Mouse (Mus musculus) lung, embryonic 14.5 days (tissue): Measurements from ENCODE around the gene Fignl1. TPM values are rescaled to one million over a fixed set of nuclear protein-coding genes. Genes with fewer than 3 reads are reported as not detected.

Source experiments
- ATAC-seq: fragments of 200-750 bp; cut with Nextera tagmentation; 2 replicates; pipeline ENCODE4 v1.8.0; 2017; ENCODE audit warnings: mild to moderate bottlenecking, moderate TSS enrichment, moderate library complexity; ENCODE audit not compliant: insufficient read depth
- DNase-seq: peaks from one replicate; pipeline ENCODE4 v3.0.0-alpha.2; 2015
- H3K27ac ChIP-seq: fragments of 300-500 bp; sonication (generic); 2 replicates; pipeline ENCODE4 v1.5.1; 2014; ENCODE audit warnings: low read depth, mild to moderate bottlenecking, moderate library complexity
- H3K27me3 ChIP-seq: fragments of 300-500 bp; sonication (generic); 2 replicates; pipeline ENCODE4 v1.6.1; 2014; ENCODE audit warnings: low read length, control low read depth; ENCODE audit not compliant: insufficient read depth
- H3K36me3 ChIP-seq: fragments of 300-500 bp; sonication (generic); 2 replicates; pipeline ENCODE4 v1.6.1; 2014; ENCODE audit warnings: control low read depth; ENCODE audit not compliant: insufficient read depth
- H3K4me1 ChIP-seq: fragments of 300-500 bp; sonication (generic); 2 replicates; pipeline ENCODE4 v1.6.1; 2014; ENCODE audit warnings: antibody characterized with exemption, control low read depth; ENCODE audit not compliant: insufficient read depth
- H3K4me2 ChIP-seq: fragments of 300-500 bp; sonication (generic); 2 replicates; pipeline ENCODE4 v1.6.1; 2014; ENCODE audit warnings: mild to moderate bottlenecking
- H3K4me3 ChIP-seq: fragments of 300-500 bp; sonication (generic); 2 replicates; pipeline ENCODE4 v1.5.1; 2014; ENCODE audit warnings: low read depth, low read length
- H3K9ac ChIP-seq: fragments of 300-500 bp; sonication (generic); 2 replicates; pipeline ENCODE4 v1.6.1; 2014
- H3K9me3 ChIP-seq: fragments of 300-500 bp; sonication (generic); 2 replicates; pipeline ENCODE4 v1.6.1; 2016; ENCODE audit warnings: low read depth, low read length, control low read depth
- CTCF ChIP-seq: IDR thresholded peaks from 2 replicates; pipeline ENCODE4 v1.5.1; 2016; ENCODE audit warnings: antibody characterized with exemption, low read depth
- WGBS: fragments of 180-500 bp; shearing (Covaris S2); extraction: QIAGEN DNeasy Blood & Tissue Kit; methylation state at CpG from one replicate; pipeline ENCODE4 v1.1.7; 2014; 5-methylcytosine and 5-hydroxymethylcytosine counted together
- polyA plus RNA-seq: library from polyadenylated mRNA; unstranded; fragments of >200 nt; fragmentation: Nextera tagmentation; extraction: Ambion mirVana; gene quantifications from 2 replicates; pipeline ENCODE4 v1.2.1, GENCODE M21; 2014

The Fignl1 gene
- polyA plus RNA-seq, 1 experiment from 2014 or later = 97.5 TPM

DNA sequence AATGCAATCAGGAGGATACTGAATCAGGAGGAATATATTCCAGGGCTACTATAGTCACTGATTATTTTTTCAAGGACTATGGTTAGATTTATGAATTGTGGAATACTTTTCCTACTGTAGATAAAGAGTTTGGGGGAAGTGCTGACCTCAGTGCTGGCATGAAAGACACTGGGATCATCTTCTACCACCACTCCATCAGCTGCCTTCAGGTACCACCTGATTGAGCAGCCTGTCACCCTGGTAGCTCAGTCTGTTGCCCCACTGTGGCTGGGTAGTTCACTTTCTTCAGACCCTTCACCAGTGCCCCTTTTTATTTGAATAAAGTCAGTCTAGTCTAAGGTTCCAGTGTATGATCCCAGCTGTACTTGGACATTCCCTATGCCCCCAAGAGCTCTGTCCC lies 42.0 kb downstream of the Fignl1 start:
- no peaks in the 10 kb centered on the region for H3K4me1 ChIP-seq
- H3K9ac ChIP-seq = no peak overlapping the region
- H3K4me2 ChIP-seq = no peak overlapping the region
- no peaks in the 10 kb centered on the region for H3K36me3 ChIP-seq
- no peak for TF ChIP-seq CTCF
- no peaks in the 10 kb centered on the region for H3K9me3 ChIP-seq
- H3K27me3 ChIP-seq = no peaks in the 10 kb centered on the region
- no peak overlapping the region for H3K27ac ChIP-seq
- H3K4me3 ChIP-seq = no peak overlapping the region
- no peak for DNase-seq
- no peak for ATAC-seq

GRCm38 (mm10) chr11:11766105-11766504 lies 42.7 kb downstream of the Fignl1 start:
- no peaks in the 10 kb centered on the region for H3K27me3 ChIP-seq
- WGBS = 83% methylated on average over 1 of the region's 1 CpGs
- ATAC-seq (no peak), DNase-seq (no peak)
- no peak overlapping the region for H3K27ac ChIP-seq
- no peak overlapping the region for H3K4me2 ChIP-seq
- H3K9me3 ChIP-seq = no peaks in the 10 kb centered on the region
- no peaks in the 10 kb centered on the region for H3K36me3 ChIP-seq
- no peaks in the 10 kb centered on the region for H3K4me1 ChIP-seq
- no peak overlapping the region for H3K4me3 ChIP-seq
- no peak for TF ChIP-seq CTCF
- H3K9ac ChIP-seq = no peak overlapping the region

DNA sequence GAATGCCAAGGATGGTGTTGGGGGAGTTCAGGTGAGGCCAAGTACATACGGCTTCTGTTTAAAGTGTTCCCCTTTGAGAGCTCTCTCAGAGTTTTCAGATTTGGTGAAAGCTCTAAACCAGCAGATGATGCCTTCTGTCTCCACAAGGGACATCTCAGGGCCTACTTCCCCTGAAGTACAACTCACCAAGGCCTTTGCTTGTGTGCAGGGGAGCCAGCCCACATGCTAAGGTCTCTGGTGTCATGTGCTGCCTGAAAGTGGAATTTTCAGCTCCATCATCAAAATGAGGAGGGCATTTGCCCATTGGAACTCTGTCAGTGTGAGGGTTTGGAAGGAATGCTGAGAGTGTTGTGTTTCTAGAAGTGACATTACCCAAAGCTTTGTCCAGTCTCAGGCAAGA lies 43.3 kb downstream of the Fignl1 start:
- no peaks in the 10 kb centered on the region for H3K4me1 ChIP-seq
- H3K27me3 ChIP-seq = no peaks in the 10 kb centered on the region
- H3K4me3 ChIP-seq = no peak overlapping the region
- DNase-seq (no peak), ATAC-seq (no peak)
- 66% methylated on average over 1 of the region's 1 CpGs for WGBS
- H3K27ac ChIP-seq = no peak overlapping the region
- H3K36me3 ChIP-seq = no peaks in the 10 kb centered on the region
- no peak overlapping the region for H3K4me2 ChIP-seq
- H3K9me3 ChIP-seq = no peaks in the 10 kb centered on the region
- no peak overlapping the region for H3K9ac ChIP-seq
- no peak for TF ChIP-seq CTCF

DNA sequence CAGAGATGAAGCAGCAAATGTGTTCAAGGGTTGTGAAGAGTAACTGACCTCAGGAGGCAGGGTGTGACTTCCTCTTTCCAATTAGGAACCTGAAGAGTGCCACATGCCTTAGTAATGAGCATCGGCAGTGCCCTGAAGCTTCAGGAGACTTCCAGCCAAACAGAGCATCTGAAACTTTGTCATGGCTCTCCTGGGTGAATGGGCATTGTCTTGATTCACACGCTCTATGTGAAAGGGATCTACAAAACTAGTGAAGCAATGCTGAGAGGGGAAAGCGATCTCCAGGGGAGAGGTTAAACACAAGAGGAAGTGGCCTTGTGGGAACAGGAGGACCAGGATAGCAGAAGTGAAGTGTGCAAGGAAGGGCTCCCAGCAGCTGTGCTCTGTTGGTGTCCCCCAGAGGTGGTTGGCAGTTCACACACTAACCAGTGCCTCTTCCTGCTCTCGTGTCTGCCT lies 45.5 kb downstream of the Fignl1 start:
- H3K27me3 ChIP-seq = no peaks in the 10 kb centered on the region
- no peaks in the 10 kb centered on the region for H3K9me3 ChIP-seq
- WGBS = 65% methylated on average over 4 of the region's 4 CpGs
- no peak overlapping the region for H3K27ac ChIP-seq
- H3K9ac ChIP-seq = no peak overlapping the region
- H3K4me2 ChIP-seq = no peak overlapping the region
- no peak overlapping the region for H3K4me3 ChIP-seq
- no peak for TF ChIP-seq CTCF
- no peaks in the 10 kb centered on the region for H3K36me3 ChIP-seq
- no peaks in the 10 kb centered on the region for H3K4me1 ChIP-seq
- ATAC-seq (no peak), DNase-seq (no peak)

DNA sequence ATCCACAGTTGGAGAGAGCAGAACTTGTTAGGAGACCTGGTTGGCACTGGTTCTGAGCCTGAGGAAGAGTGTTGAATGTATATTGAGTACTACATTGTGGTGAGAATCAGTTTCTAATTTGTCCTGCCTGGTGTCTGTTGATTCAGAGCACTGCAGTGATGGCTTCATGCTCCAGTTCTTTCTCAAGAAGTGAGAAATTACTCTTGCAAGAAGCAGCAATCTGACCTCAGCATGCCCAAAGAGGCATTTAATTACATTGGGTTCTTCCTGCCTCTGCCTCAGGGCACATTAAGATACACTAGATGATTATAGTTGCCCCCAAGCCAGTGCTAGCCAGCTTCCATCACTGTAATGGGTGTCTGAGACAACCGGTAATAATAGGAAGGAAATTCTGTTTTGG lies 49.9 kb downstream of the Fignl1 start:
- no peak for TF ChIP-seq CTCF
- Histone ChIP-seq H3K27me3 (no peaks in the 10 kb centered on the region), H3K27ac (no peak overlapping the region), H3K4me1 (no peaks in the 10 kb centered on the region), H3K9ac (no peak overlapping the region), H3K9me3 (no peaks in the 10 kb centered on the region), H3K4me2 (no peak overlapping the region), H3K36me3 (no peaks in the 10 kb centered on the region), H3K4me3 (no peak overlapping the region)
- no peak for ATAC-seq
- 91% methylated on average over 1 of the region's 1 CpGs for WGBS
- DNase-seq = no peak

- Histone ChIP-seq H3K9me3 (no peaks in the 10 kb centered on the region), H3K4me1 (no peaks in the 10 kb centered on the region), H3K36me3 (no peaks in the 10 kb centered on the region), H3K4me2 (no peak overlapping the region), H3K27ac (no peak overlapping the region), H3K4me3 (no peak overlapping the region), H3K27me3 (no peaks in the 10 kb centered on the region), H3K9ac (no peak overlapping the region)
- no peak for DNase-seq
- 73% methylated on average over 6 of the region's 6 CpGs for WGBS
- TF ChIP-seq CTCF = no peak
- no peak for ATAC-seq
These were observed 50.6 kb downstream of the Fignl1 start for GRCm38 (mm10) chr11:11758121-11758520.

DNA sequence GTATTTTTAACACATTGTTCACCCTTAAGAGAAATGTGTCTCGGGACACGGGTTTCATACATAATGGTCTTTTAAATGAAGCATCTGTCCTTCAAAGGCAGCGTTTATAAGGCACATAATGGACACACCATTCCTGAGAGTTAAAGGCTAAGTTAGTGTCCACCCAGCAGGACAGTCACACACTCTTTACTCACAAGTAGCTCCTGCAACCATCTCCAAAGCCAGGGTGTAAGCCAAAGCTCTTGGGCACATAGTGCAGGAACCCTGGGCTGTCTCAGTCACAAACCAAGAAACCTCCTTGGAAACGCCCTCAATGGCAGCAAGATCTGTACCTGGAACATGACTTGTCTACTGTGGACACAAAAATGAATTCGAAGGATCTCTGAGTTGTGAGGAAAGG lies 55.9 kb downstream of the Fignl1 start:
- no peak overlapping the region for H3K4me3 ChIP-seq
- WGBS = 78% methylated on average over 5 of the region's 5 CpGs
- H3K4me2 ChIP-seq = no peak overlapping the region
- H3K27ac ChIP-seq = no peak overlapping the region
- H3K9me3 ChIP-seq = no peaks in the 10 kb centered on the region
- H3K4me1 ChIP-seq = no peaks in the 10 kb centered on the region
- no peaks in the 10 kb centered on the region for H3K36me3 ChIP-seq
- ATAC-seq (no peak), DNase-seq (no peak)
- TF ChIP-seq CTCF = no peak
- no peak overlapping the region for H3K9ac ChIP-seq
- H3K27me3 ChIP-seq = no peaks in the 10 kb centered on the region

DNA sequence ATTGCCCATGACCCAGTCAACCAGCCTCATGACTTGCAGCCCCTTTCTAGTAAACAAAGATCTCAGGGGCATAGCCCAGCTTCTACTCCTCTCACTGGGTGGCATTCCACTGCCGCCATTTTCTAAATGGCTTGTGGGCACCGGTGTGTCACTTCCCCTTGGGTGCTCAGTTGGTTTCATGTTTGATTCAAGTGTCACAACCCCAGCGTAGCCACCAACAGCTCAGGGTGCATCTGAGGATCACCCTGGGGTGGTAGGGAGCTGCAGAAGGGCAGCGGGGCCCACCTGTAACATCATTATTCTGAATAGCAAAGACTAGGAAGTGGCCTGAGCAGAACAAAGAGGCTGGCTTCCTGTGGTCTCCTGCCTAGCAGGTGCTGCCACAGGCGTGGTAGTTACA lies 57.7 kb downstream of the Fignl1 start:
- Histone ChIP-seq H3K27ac (no peak overlapping the region), H3K4me3 (no peak overlapping the region), H3K9ac (no peak overlapping the region), H3K9me3 (no peaks in the 10 kb centered on the region), H3K4me1 (no peaks in the 10 kb centered on the region), H3K4me2 (no peak overlapping the region), H3K27me3 (no peaks in the 10 kb centered on the region), H3K36me3 (no peaks in the 10 kb centered on the region)
- no peak for ATAC-seq
- DNase-seq = no peak
- WGBS = 82% methylated on average over 5 of the region's 5 CpGs
- no peak for TF ChIP-seq CTCF
